Mouse (Mus musculus): ENCODE results near the gene Dgcr6. TPM values are rescaled to one million over a fixed set of nuclear protein-coding genes. Genes with fewer than 3 reads are reported as not detected.
"Not testable (repeated sequence)": the region's sequence is repeated elsewhere in the genome, so short reads cannot be mapped to it uniquely, and the experiment has no call there.

The Dgcr6 gene
- 132 and 139 TPM in 2 replicates for polyA plus RNA-seq (2016; fragmentation: Nextera tagmentation; extraction: Ambion mirVana)

- H3K9me3 ChIP-seq (replicated peaks): no peaks in the 10 kb centered on the region
- no peaks in the 10 kb centered on the region for H3K36me3 ChIP-seq
- no peak within 1 kb of the TSS for H3K9ac ChIP-seq
- peak within 1 kb of the TSS; percentile 52; the same call in 1 of the 2 replicates for H3K27ac ChIP-seq
- WGBS: 15% methylated on average over 11 of the region's 11 CpGs
- ATAC-seq (ENCODE audit: low FRiP score): peak; percentile 78
- peaks cover 8% of the 10 kb centered on the region for H3K27me3 ChIP-seq
- peak within 1 kb of the TSS; percentile 31 for H3K4me2 ChIP-seq (replicated peaks)
- no peaks in the 10 kb centered on the region; the same call in 1 of the 2 replicates for H3K4me1 ChIP-seq
- no peak within 1 kb of the TSS for H3K4me3 ChIP-seq
These were observed at the start of gene Dgcr6 for GRCm38 (mm10) chr16:18052731-18053202. Dgcr6 (plus strand) TSS chr16:18052860.

- H3K27ac ChIP-seq: no peak overlapping the region
- H3K27me3 ChIP-seq: 0 out of 2 replicates have a peak, but pooled peaks cover 3% of the 10 kb centered on the region
- no peak overlapping the region for H3K9ac ChIP-seq
- H3K4me2 ChIP-seq (replicated peaks): no peak overlapping the region
- no peak for ATAC-seq (ENCODE audit: low FRiP score)
- H3K9me3 ChIP-seq (replicated peaks): no peaks in the 10 kb centered on the region
- H3K4me3 ChIP-seq: no peak overlapping the region
- WGBS: 76% methylated on average over 5 of the region's 5 CpGs
- H3K4me1 ChIP-seq: no peaks in the 10 kb centered on the region
- H3K36me3 ChIP-seq: no peaks in the 10 kb centered on the region
These were observed 48.1 kb upstream of the Dgcr6 start for GRCm38 (mm10) chr16:18004589-18004988.

GRCm38 (mm10) chr16:18007083-18007482 is 45.6 kb upstream of the Dgcr6 start:
- ATAC-seq (ENCODE audit: low FRiP score): no peak
- H3K4me2 ChIP-seq (replicated peaks): no peak overlapping the region
- no peak overlapping the region for H3K4me3 ChIP-seq
- no peaks in the 10 kb centered on the region for H3K4me1 ChIP-seq
- WGBS: 43% methylated on average over 4 of the region's 4 CpGs
- H3K36me3 ChIP-seq: no peaks in the 10 kb centered on the region
- H3K9ac ChIP-seq: no peak overlapping the region
- no peaks in the 10 kb centered on the region for H3K9me3 ChIP-seq (replicated peaks)
- 0 out of 2 replicates have a peak, but pooled peaks cover 3% of the 10 kb centered on the region for H3K27me3 ChIP-seq
- no peak overlapping the region for H3K27ac ChIP-seq

- Histone ChIP-seq H3K4me3 (no peak overlapping the region), H3K27ac (no peak overlapping the region), H3K9ac (no peak overlapping the region), H3K36me3 (no peaks in the 10 kb centered on the region), H3K9me3 (replicated peaks) (no peaks in the 10 kb centered on the region), H3K4me2 (replicated peaks) (no peak overlapping the region), H3K4me1 (no peaks in the 10 kb centered on the region), H3K27me3 (0 out of 2 replicates have a peak, but pooled peaks cover 3% of the 10 kb centered on the region)
- WGBS: 67% methylated on average over 6 of the region's 6 CpGs
- no peak for ATAC-seq (ENCODE audit: low FRiP score)
These were observed 41.6 kb upstream of the Dgcr6 start for GRCm38 (mm10) chr16:18011101-18011500.

GRCm38 (mm10) chr16:18016482-18016881 is 36.2 kb upstream of the Dgcr6 start:
- not testable (repeated sequence) for ATAC-seq (ENCODE audit: low FRiP score); H3K27ac ChIP-seq; H3K36me3 ChIP-seq; H3K4me3 ChIP-seq; H3K27me3 ChIP-seq; H3K9me3 ChIP-seq (replicated peaks); H3K4me2 ChIP-seq (replicated peaks); H3K4me1 ChIP-seq; H3K9ac ChIP-seq
- 57% methylated on average over 4 of the region's 4 CpGs for WGBS

- H3K27me3 ChIP-seq: no peaks in the 10 kb centered on the region
- WGBS: 79% methylated on average over 8 of the region's 8 CpGs
These were observed 29.7 kb upstream of the Dgcr6 start for GRCm38 (mm10) chr16:18022780-18023557.

GRCm38 (mm10) chr16:18027371-18027770 is 25.3 kb upstream of the Dgcr6 start:
- H3K27me3 ChIP-seq: no peaks in the 10 kb centered on the region
- 64% methylated on average over 2 of the region's 2 CpGs for WGBS
- no peaks in the 10 kb centered on the region for H3K36me3 ChIP-seq
- ATAC-seq (ENCODE audit: low FRiP score): no peak
- no peak overlapping the region for H3K4me3 ChIP-seq
- H3K4me2 ChIP-seq (replicated peaks): no peak overlapping the region
- no peak overlapping the region for H3K27ac ChIP-seq
- no peaks in the 10 kb centered on the region for H3K4me1 ChIP-seq
- H3K9me3 ChIP-seq (replicated peaks): no peaks in the 10 kb centered on the region
- no peak overlapping the region for H3K9ac ChIP-seq

More at GRCm38 (mm10) chr16:18022780-18023557, 29.7 kb upstream of the Dgcr6 start:
- no peak for ATAC-seq (ENCODE audit: low FRiP score)
- Histone ChIP-seq H3K9me3 (replicated peaks) (no peaks in the 10 kb centered on the region), H3K9ac (no peak overlapping the region), H3K4me1 (no peaks in the 10 kb centered on the region), H3K4me2 (replicated peaks) (no peak overlapping the region), H3K4me3 (no peak overlapping the region), H3K36me3 (no peaks in the 10 kb centered on the region), H3K27ac (no peak overlapping the region)

GRCm38 (mm10) chr16:18031752-18032151 is 20.9 kb upstream of the Dgcr6 start:
- Histone ChIP-seq H3K4me2 (replicated peaks) (no peak overlapping the region), H3K9me3 (replicated peaks) (no peaks in the 10 kb centered on the region), H3K27me3 (no peaks in the 10 kb centered on the region), H3K4me1 (no peaks in the 10 kb centered on the region), H3K4me3 (no peak overlapping the region), H3K9ac (no peak overlapping the region), H3K36me3 (no peaks in the 10 kb centered on the region), H3K27ac (no peak overlapping the region)
- WGBS: 47% methylated on average over 2 of the region's 2 CpGs
- ATAC-seq (ENCODE audit: low FRiP score): no peak

GRCm38 (mm10) chr16:18033289-18033688 is 19.4 kb upstream of the Dgcr6 start:
- Histone ChIP-seq H3K4me1 (no peaks in the 10 kb centered on the region), H3K4me3 (no peak overlapping the region), H3K27me3 (0 out of 2 replicates have a peak, but pooled peaks cover 4% of the 10 kb centered on the region), H3K36me3 (no peaks in the 10 kb centered on the region), H3K9me3 (replicated peaks) (no peaks in the 10 kb centered on the region), H3K9ac (no peak overlapping the region), H3K4me2 (replicated peaks) (no peak overlapping the region), H3K27ac (no peak overlapping the region)
- 81% methylated on average over 4 of the region's 4 CpGs for WGBS
- no peak for ATAC-seq (ENCODE audit: low FRiP score)

GRCm38 (mm10) chr16:18034286-18034685 is 18.4 kb upstream of the Dgcr6 start:
- no peak for ATAC-seq (ENCODE audit: low FRiP score)
- no peak overlapping the region for H3K9ac ChIP-seq
- H3K36me3 ChIP-seq: no peaks in the 10 kb centered on the region
- 0 out of 2 replicates have a peak, but pooled peaks cover 4% of the 10 kb centered on the region for H3K27me3 ChIP-seq
- WGBS: 83% methylated on average over 4 of the region's 4 CpGs
- no peak overlapping the region for H3K27ac ChIP-seq
- no peak overlapping the region for H3K4me2 ChIP-seq (replicated peaks)
- no peak overlapping the region for H3K4me3 ChIP-seq
- H3K4me1 ChIP-seq: no peaks in the 10 kb centered on the region
- H3K9me3 ChIP-seq (replicated peaks): no peaks in the 10 kb centered on the region

- Histone ChIP-seq H3K27me3 (0 out of 2 replicates have a peak, but pooled peaks cover 4% of the 10 kb centered on the region), H3K9ac (no peak overlapping the region), H3K4me2 (replicated peaks) (no peak overlapping the region), H3K4me1 (no peaks in the 10 kb centered on the region), H3K9me3 (replicated peaks) (no peaks in the 10 kb centered on the region), H3K27ac (no peak overlapping the region), H3K36me3 (no peaks in the 10 kb centered on the region), H3K4me3 (no peak overlapping the region)
- 16% methylated on average over 16 of the region's 16 CpGs for WGBS
- no peak for ATAC-seq (ENCODE audit: low FRiP score)
These were observed 16.2 kb upstream of the Dgcr6 start for GRCm38 (mm10) chr16:18036425-18036955.

GRCm38 (mm10) chr16:18037025-18037424 is 15.6 kb upstream of the Dgcr6 start:
- Histone ChIP-seq H3K27me3 (0 out of 2 replicates have a peak, but pooled peaks cover 4% of the 10 kb centered on the region), H3K27ac (no peak overlapping the region), H3K9me3 (replicated peaks) (no peaks in the 10 kb centered on the region), H3K4me1 (no peaks in the 10 kb centered on the region), H3K4me2 (replicated peaks) (no peak overlapping the region), H3K36me3 (no peaks in the 10 kb centered on the region), H3K9ac (no peak overlapping the region), H3K4me3 (no peak overlapping the region)
- no peak for ATAC-seq (ENCODE audit: low FRiP score)
- WGBS: 53% methylated on average over 9 of the region's 9 CpGs

All from hindbrain, embryonic 12.5 days (tissue).